In the genomic region with DNA sequence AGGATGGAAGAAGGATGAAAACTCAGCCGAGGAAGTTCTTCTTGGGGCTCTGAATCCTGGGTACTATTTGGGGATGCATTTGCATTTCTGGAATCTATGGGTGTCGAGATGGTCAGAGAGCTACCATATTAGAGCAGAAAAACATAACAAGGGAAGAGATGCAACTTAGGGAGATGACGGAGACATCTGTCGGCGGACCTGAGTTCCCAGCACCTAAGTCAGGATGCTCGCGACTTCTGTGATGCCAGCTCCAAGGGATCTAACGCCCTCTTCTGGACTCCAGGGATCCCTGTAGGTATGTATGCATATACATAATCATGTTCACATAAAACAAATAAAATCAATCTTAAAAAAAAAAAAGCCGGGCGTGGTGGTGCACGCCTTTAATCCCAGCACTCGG, we compare ENCODE assay signal across 12 mouse cellular contexts. TPM values are rescaled to one million over a fixed set of nuclear protein-coding genes. Genes with fewer than 3 reads are reported as not detected.
DNase-seq lines count a peak whose midpoint lies in the region; ATAC-seq lines count a peak whose summit lies in the region.
"Had no signal": no experiment of that assay in that cellular context is flagged by ENCODE, and none has a peak within 500 bp of the region (broad histone marks: within the 10 kb centered on the region; RNA-seq: fewer than 3 reads in every experiment).

No protein-coding gene starts in this region.

- peak overlapping the region; percentile 59; the same call in 1 of the 2 replicates for H3K27ac ChIP-seq in heart, embryonic 10.5 days
- H3K27ac ChIP-seq in hindbrain, embryonic 14.5 days, result no peak overlapping the region
- H3K27ac ChIP-seq in neural tube, embryonic 15.5 days (replicated peaks), result no peak overlapping the region
- no peak overlapping the region for H3K27ac ChIP-seq in forebrain, embryonic 16.5 days (ENCODE audit: low read length)
- H3K27ac ChIP-seq: lung, embryonic 15.5 days had no signal

- H3K4me2 ChIP-seq in hindbrain, embryonic 14.5 days (replicated peaks), result 0 out of 2 replicates have a peak overlapping the region, but pooled peaks have one; percentile 4
- H3K4me2 ChIP-seq in neural tube, embryonic 15.5 days, result peak overlapping the region; percentile 28; the same call in 1 of the 2 replicates
- H3K4me2 ChIP-seq in forebrain, embryonic 16.5 days (ENCODE audit: low read length), result no peak overlapping the region
- H3K4me2 ChIP-seq: lung, embryonic 15.5 days had no signal

- ATAC-seq in megakaryocyte, adult 5-6 weeks (ENCODE audit: poor library complexity, severe bottlenecking), result no peak
- no peak for ATAC-seq in hindbrain, embryonic 14.5 days (ENCODE audit: low FRiP score)
- ATAC-seq in neural tube, embryonic 15.5 days (ENCODE audit: low FRiP score), result no peak
- ATAC-seq in forebrain, embryonic 16.5 days, result no peak

- whole genome bisulfite sequencing in heart, embryonic 10.5 days, result 61% methylated on average over 12 of the region's 12 CpGs
- WGBS in hindbrain, embryonic 14.5 days, result 71% methylated on average over 12 of the region's 12 CpGs
- 73% methylated on average over 12 of the region's 12 CpGs for WGBS in neural tube, embryonic 15.5 days
- WGBS in forebrain, embryonic 16.5 days, result 80% methylated on average over 12 of the region's 12 CpGs

- no peak for DNase-seq in heart, embryonic 10.5 days (ENCODE audit: low spot score)
- no peak for DNase-seq in heart, postnatal 36 days
- DNase-seq in hindbrain, embryonic 14.5 days (ENCODE audit: low spot score), result no peak
- no peak for DNase-seq in kidney, postnatal 10 days
- DNase-seq: kidney, adult 11 months; spleen, adult 18-20 months; thymus, adult 18-20 months had no signal

- H3K9me3 ChIP-seq in heart, embryonic 10.5 days, result no peaks in the 10 kb centered on the region
- H3K9me3 ChIP-seq in megakaryocyte, embryonic 14.5 days, result peaks cover 51% of the 10 kb centered on the region
- no peaks in the 10 kb centered on the region for H3K9me3 ChIP-seq in hindbrain, embryonic 14.5 days (ENCODE audit: control insufficient read depth, low read length)
- H3K9me3 ChIP-seq in neural tube, embryonic 15.5 days (replicated peaks), result no peaks in the 10 kb centered on the region
- no peaks in the 10 kb centered on the region for H3K9me3 ChIP-seq in forebrain, embryonic 16.5 days (ENCODE audit: control insufficient read depth, low read length)
- H3K9me3 ChIP-seq: lung, embryonic 15.5 days had no signal

- peak overlapping the region; percentile 46; the same call in 1 of the 2 replicates for H3K4me3 ChIP-seq in heart, embryonic 10.5 days
- peak overlapping the region; percentile 72 for H3K4me3 ChIP-seq in megakaryocyte, embryonic 14.5 days (replicated peaks)
- no peak overlapping the region for H3K4me3 ChIP-seq in hindbrain, embryonic 14.5 days (replicated peaks; ENCODE audit: low read length)
- peak overlapping the region; percentile 3; the same call in 1 of the 2 replicates for H3K4me3 ChIP-seq in neural tube, embryonic 15.5 days (replicated peaks)
- no peak overlapping the region for H3K4me3 ChIP-seq in forebrain, embryonic 16.5 days (replicated peaks; ENCODE audit: low read length)
- H3K4me3 ChIP-seq: lung, embryonic 15.5 days had no signal

- H3K4me1 ChIP-seq in heart, embryonic 10.5 days, result 0 out of 2 replicates have a peak, but pooled peaks cover 7% of the 10 kb centered on the region
- H3K4me1 ChIP-seq in megakaryocyte, embryonic 14.5 days, result no peaks in the 10 kb centered on the region
- no peaks in the 10 kb centered on the region for H3K4me1 ChIP-seq in hindbrain, embryonic 14.5 days (replicated peaks; ENCODE audit: control insufficient read depth, insufficient read depth, low read length)
- H3K4me1 ChIP-seq in neural tube, embryonic 15.5 days, result peaks cover 6% of the 10 kb centered on the region; the same call in 1 of the 2 replicates
- H3K4me1 ChIP-seq in forebrain, embryonic 16.5 days (replicated peaks; ENCODE audit: control insufficient read depth, insufficient read depth, low read length), result no peaks in the 10 kb centered on the region
- H3K4me1 ChIP-seq: lung, embryonic 15.5 days had no signal

- intact Hi-C loops in heart, postnatal 36 days (cut with DNase I), result no loop called here

- no peak overlapping the region for H3K9ac ChIP-seq in hindbrain, embryonic 14.5 days
- no peak overlapping the region for H3K9ac ChIP-seq in neural tube, embryonic 15.5 days (replicated peaks)
- H3K9ac ChIP-seq in forebrain, embryonic 16.5 days (replicated peaks; ENCODE audit: low read depth, low read length), result no peak overlapping the region
- H3K9ac ChIP-seq: lung, embryonic 15.5 days had no signal

- H3K27me3 ChIP-seq in heart, embryonic 10.5 days (ENCODE audit: insufficient read depth, poor library complexity, severe bottlenecking), result no peaks in the 10 kb centered on the region
- no peaks in the 10 kb centered on the region for H3K27me3 ChIP-seq in megakaryocyte, embryonic 14.5 days (replicated peaks)
- no peaks in the 10 kb centered on the region for H3K27me3 ChIP-seq in hindbrain, embryonic 14.5 days (ENCODE audit: control insufficient read depth, insufficient read depth, low read length)
- H3K27me3 ChIP-seq in neural tube, embryonic 15.5 days (replicated peaks), result no peaks in the 10 kb centered on the region
- H3K27me3 ChIP-seq in forebrain, embryonic 16.5 days (replicated peaks; ENCODE audit: control insufficient read depth, insufficient read depth, low read length), result no peaks in the 10 kb centered on the region
- H3K27me3 ChIP-seq: lung, embryonic 15.5 days had no signal

- H3K36me3 ChIP-seq in heart, embryonic 10.5 days, result peaks cover 7% of the 10 kb centered on the region; the same call in 1 of the 2 replicates
- no peaks in the 10 kb centered on the region for H3K36me3 ChIP-seq in megakaryocyte, embryonic 14.5 days (replicated peaks; ENCODE audit: low read length)
- H3K36me3 ChIP-seq in hindbrain, embryonic 14.5 days (replicated peaks; ENCODE audit: control insufficient read depth, insufficient read depth), result no peaks in the 10 kb centered on the region
- no peaks in the 10 kb centered on the region for H3K36me3 ChIP-seq in neural tube, embryonic 15.5 days
- H3K36me3 ChIP-seq in forebrain, embryonic 16.5 days (ENCODE audit: control insufficient read depth, insufficient read depth), result no peaks in the 10 kb centered on the region
- H3K36me3 ChIP-seq: lung, embryonic 15.5 days had no signal

RNA-seq across cellular contexts. Expression of gene Zfp64, which starts 26.1 kb away (rescaled TPM):
- 24.7 and 30.7 TPM in 2 replicates for polyA plus RNA-seq in heart, embryonic 10.5 days (2016; fragmentation: Nextera tagmentation; extraction: Ambion mirVana)
- 1 to 10 TPM; 6.9 to 8.4 TPM for total RNA-seq in heart, postnatal 36 days (2021)
- polyA plus RNA-seq in megakaryocyte, embryonic 14.5 days (2012; ENCODE audit: insufficient read depth, low replicate concordance), result 32.8 and 46.8 TPM in 2 replicates
- 6.7 and 8.8 TPM in 2 replicates for total RNA-seq in megakaryocyte, adult 5-6 weeks (2015)
- total RNA-seq in megakaryocyte, adult 5-6 weeks (2017), result 13.8 and 17.2 TPM in 2 replicates
- 27.3 and 29.7 TPM in 2 replicates for polyA plus RNA-seq in hindbrain, embryonic 14.5 days (2014; fragmentation: Nextera tagmentation; extraction: Ambion mirVana)
- 24.1 and 28.4 TPM in 2 replicates for polyA plus RNA-seq in neural tube, embryonic 15.5 days (2015; fragmentation: Nextera tagmentation; extraction: Ambion mirVana)
- 32.7 and 33.3 TPM in 2 replicates for polyA plus RNA-seq in forebrain, embryonic 16.5 days (2015; fragmentation: Nextera tagmentation; extraction: Ambion mirVana)

Comparison
In these comparisons a context has a peak if more than half of its experiments do, and no peak if none do; other contexts are left out.
1. H3K4me3 ChIP-seq: peak in heart, embryonic 10.5 days (single experiment), megakaryocyte, embryonic 14.5 days (single experiment) and neural tube, embryonic 15.5 days (single experiment); none in hindbrain, embryonic 14.5 days (single experiment) and forebrain, embryonic 16.5 days (single experiment).